Mouse (Mus musculus) liver, embryonic 16.5 days (tissue): ENCODE measurements around the gene Ptpro. TPM values are rescaled to one million over a fixed set of nuclear protein-coding genes. Genes with fewer than 3 reads are reported as not detected.

Source experiments
- ATAC-seq: fragments of 200-750 bp; cut with Nextera tagmentation; 2 replicates; pipeline ENCODE4 v1.8.0; 2017; ENCODE audit warnings: low read depth, mild to moderate bottlenecking, moderate number of reproducible peaks, moderate library complexity
- H3K27ac ChIP-seq: fragments of 300-500 bp; sonication (generic); 2 replicates; pipeline ENCODE4 v1.5.1; 2014; ENCODE audit warnings: mild to moderate bottlenecking, low read length
- H3K27me3 ChIP-seq: fragments of 300-500 bp; sonication (generic); 2 replicates; pipeline ENCODE4 v1.6.1; 2014; ENCODE audit warnings: low read depth, low read length, mixed read lengths; ENCODE audit not compliant: control insufficient read depth, insufficient read depth
- H3K36me3 ChIP-seq: fragments of 300-500 bp; sonication (generic); 2 replicates; pipeline ENCODE4 v1.6.1; 2014; ENCODE audit warnings: mild to moderate bottlenecking; ENCODE audit not compliant: control insufficient read depth, insufficient read depth
- H3K4me1 ChIP-seq: fragments of 300-500 bp; sonication (generic); 2 replicates; pipeline ENCODE4 v1.6.1; 2014; ENCODE audit warnings: low read depth, low read length, mixed read lengths; ENCODE audit not compliant: control insufficient read depth
- H3K4me2 ChIP-seq: fragments of 300-500 bp; sonication (generic); 2 replicates; pipeline ENCODE4 v1.6.1; 2014; ENCODE audit warnings: low read depth, low read length, mixed read lengths
- H3K4me3 ChIP-seq: fragments of 300-500 bp; sonication (generic); 2 replicates; pipeline ENCODE4 v1.5.1; 2014; ENCODE audit warnings: low read depth, mild to moderate bottlenecking, low read length
- H3K9ac ChIP-seq: fragments of 300-500 bp; sonication (generic); 2 replicates; pipeline ENCODE4 v1.6.1; 2014; ENCODE audit warnings: low read depth, low read length
- H3K9me3 ChIP-seq: fragments of 300-500 bp; sonication (generic); replicated peaks from 2 replicates; pipeline ENCODE4 v1.6.1; 2016; ENCODE audit warnings: low read length; ENCODE audit not compliant: control insufficient read depth
- WGBS: fragments of 180-500 bp; shearing (Covaris S2); extraction: QIAGEN DNeasy Blood & Tissue Kit; methylation state at CpG from one replicate; pipeline ENCODE4 v1.1.7; 2014; ENCODE audit not compliant: insufficient replicate concordance; 5-methylcytosine and 5-hydroxymethylcytosine counted together
- polyA plus RNA-seq: library from polyadenylated mRNA; unstranded; fragments of >200 nt; fragmentation: Nextera tagmentation; extraction: Ambion mirVana; gene quantifications from 2 replicates; pipeline ENCODE4 v1.2.1, GENCODE M21; 2015

The Ptpro gene
- polyA plus RNA-seq, 1 experiment from 2014 or later, result 1.3 TPM

GRCm38 (mm10) chr6:137490115-137490514 lies 238.0 kb downstream of the Ptpro start:
- no peaks in the 10 kb centered on the region for H3K27me3 ChIP-seq
- H3K4me3 ChIP-seq, result no peak overlapping the region
- H3K4me1 ChIP-seq, result no peaks in the 10 kb centered on the region
- no peak overlapping the region for H3K27ac ChIP-seq
- H3K36me3 ChIP-seq, result no peaks in the 10 kb centered on the region
- H3K9me3 ChIP-seq, result no peaks in the 10 kb centered on the region
- 78% methylated on average over 14 of the region's 14 CpGs for WGBS
- no peak overlapping the region for H3K4me2 ChIP-seq
- ATAC-seq, result no peak
- H3K9ac ChIP-seq, result no peak overlapping the region

GRCm38 (mm10) chr6:137491659-137492058 lies 239.5 kb downstream of the Ptpro start:
- no peak for ATAC-seq
- Histone ChIP-seq H3K27ac (no peak overlapping the region), H3K9me3 (no peaks in the 10 kb centered on the region), H3K27me3 (no peaks in the 10 kb centered on the region), H3K4me2 (no peak overlapping the region), H3K4me1 (no peaks in the 10 kb centered on the region), H3K36me3 (no peaks in the 10 kb centered on the region), H3K4me3 (no peak overlapping the region), H3K9ac (no peak overlapping the region)
- 28% methylated on average over 2 of the region's 2 CpGs for WGBS

GRCm38 (mm10) chr6:137492582-137492981 lies 240.5 kb downstream of the Ptpro start:
- no peak overlapping the region for H3K27ac ChIP-seq
- ATAC-seq, result no peak
- no peaks in the 10 kb centered on the region for H3K9me3 ChIP-seq
- no peak overlapping the region for H3K4me3 ChIP-seq
- H3K4me2 ChIP-seq, result no peak overlapping the region
- WGBS, result 71% methylated on average over 4 of the region's 4 CpGs
- no peaks in the 10 kb centered on the region for H3K4me1 ChIP-seq
- no peaks in the 10 kb centered on the region for H3K36me3 ChIP-seq
- H3K27me3 ChIP-seq, result no peaks in the 10 kb centered on the region
- no peak overlapping the region for H3K9ac ChIP-seq

- no peak overlapping the region for H3K4me2 ChIP-seq
- 73% methylated on average over 17 of the region's 17 CpGs for WGBS
- H3K9me3 ChIP-seq, result no peaks in the 10 kb centered on the region
- ATAC-seq, result no peak
- no peak overlapping the region for H3K4me3 ChIP-seq
- no peaks in the 10 kb centered on the region for H3K27me3 ChIP-seq
- H3K27ac ChIP-seq, result no peak overlapping the region
- H3K9ac ChIP-seq, result no peak overlapping the region
- H3K36me3 ChIP-seq, result no peaks in the 10 kb centered on the region
- no peaks in the 10 kb centered on the region for H3K4me1 ChIP-seq
Observed at GRCm38 (mm10) chr6:137493211-137494135, 241.4 kb downstream of the Ptpro start.

- Histone ChIP-seq H3K27me3 (no peaks in the 10 kb centered on the region), H3K4me2 (no peak overlapping the region), H3K4me3 (no peak overlapping the region), H3K4me1 (no peaks in the 10 kb centered on the region), H3K9me3 (no peaks in the 10 kb centered on the region), H3K36me3 (no peaks in the 10 kb centered on the region), H3K9ac (no peak overlapping the region), H3K27ac (no peak overlapping the region)
- no peak for ATAC-seq
Observed at GRCm38 (mm10) chr6:137494136-137494475, 242.0 kb downstream of the Ptpro start.

- no peaks in the 10 kb centered on the region for H3K4me1 ChIP-seq
- WGBS, result 73% methylated on average over 1 of the region's 1 CpGs
- ATAC-seq, result no peak
- no peak overlapping the region for H3K4me3 ChIP-seq
- no peaks in the 10 kb centered on the region for H3K36me3 ChIP-seq
- no peak overlapping the region for H3K9ac ChIP-seq
- H3K27ac ChIP-seq, result no peak overlapping the region
- no peak overlapping the region for H3K4me2 ChIP-seq
- H3K27me3 ChIP-seq, result no peaks in the 10 kb centered on the region
- no peaks in the 10 kb centered on the region for H3K9me3 ChIP-seq
Observed at GRCm38 (mm10) chr6:137494801-137495200, 242.7 kb downstream of the Ptpro start.

- no peak overlapping the region for H3K4me3 ChIP-seq
- H3K4me1 ChIP-seq, result no peaks in the 10 kb centered on the region
- no peak overlapping the region for H3K9ac ChIP-seq
- no peaks in the 10 kb centered on the region for H3K36me3 ChIP-seq
- no peak overlapping the region for H3K4me2 ChIP-seq
- no peaks in the 10 kb centered on the region for H3K27me3 ChIP-seq
- H3K27ac ChIP-seq, result no peak overlapping the region
- no peak for ATAC-seq
- H3K9me3 ChIP-seq, result no peaks in the 10 kb centered on the region
- WGBS, result 66% methylated on average over 6 of the region's 6 CpGs
Observed at GRCm38 (mm10) chr6:137495233-137495632, 243.1 kb downstream of the Ptpro start.

GRCm38 (mm10) chr6:137496562-137496961 lies 244.4 kb downstream of the Ptpro start:
- no peak overlapping the region for H3K4me2 ChIP-seq
- no peak overlapping the region for H3K9ac ChIP-seq
- no peaks in the 10 kb centered on the region for H3K4me1 ChIP-seq
- H3K9me3 ChIP-seq, result no peaks in the 10 kb centered on the region
- H3K36me3 ChIP-seq, result no peaks in the 10 kb centered on the region
- H3K4me3 ChIP-seq, result no peak overlapping the region
- no peaks in the 10 kb centered on the region for H3K27me3 ChIP-seq
- no peak overlapping the region for H3K27ac ChIP-seq
- no peak for ATAC-seq
- 82% methylated on average over 2 of the region's 2 CpGs for WGBS

GRCm38 (mm10) chr6:137497208-137497835 lies 245.2 kb downstream of the Ptpro start:
- H3K36me3 ChIP-seq, result no peaks in the 10 kb centered on the region
- no peaks in the 10 kb centered on the region for H3K4me1 ChIP-seq
- H3K4me2 ChIP-seq, result no peak overlapping the region
- 79% methylated on average over 8 of the region's 8 CpGs for WGBS
- H3K27ac ChIP-seq, result no peak overlapping the region
- no peak overlapping the region for H3K9ac ChIP-seq
- no peaks in the 10 kb centered on the region for H3K9me3 ChIP-seq
- H3K27me3 ChIP-seq, result no peaks in the 10 kb centered on the region
- no peak for ATAC-seq
- H3K4me3 ChIP-seq, result no peak overlapping the region
